ENCODE assay signal across 15 mouse cellular contexts in the genomic region with DNA sequence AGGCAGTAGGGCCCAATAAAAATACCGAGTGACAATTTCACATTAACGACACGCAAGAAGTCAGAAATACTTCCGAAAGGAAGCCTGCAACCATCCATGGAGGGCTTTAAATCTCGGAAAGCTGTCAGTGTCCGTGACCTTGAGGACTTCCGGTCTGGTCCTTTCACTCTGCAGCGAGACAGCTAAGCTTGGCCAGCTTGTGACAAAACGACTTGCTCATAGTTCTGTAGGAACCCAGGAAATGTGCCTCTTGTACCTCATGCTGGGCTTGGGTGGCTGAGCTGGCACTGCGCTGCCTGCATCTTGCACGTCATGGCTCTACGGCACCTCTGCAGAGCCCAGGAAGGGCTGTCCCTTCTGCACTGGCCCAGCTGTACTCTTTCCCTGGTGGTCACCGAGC.
DNase-seq lines count a peak whose midpoint lies in the region.
"Had no signal": no experiment of that assay in that cellular context is flagged by ENCODE, and none has a peak within 500 bp of the region (broad histone marks: within the 10 kb centered on the region; RNA-seq: fewer than 3 reads in every experiment).

No protein-coding gene starts in this region.

- H3K4me1 ChIP-seq in heart, embryonic 10.5 days: peaks cover 76% of the 10 kb centered on the region

- intact Hi-C loops in heart, postnatal 36 days (cut with DNase I): no loop called here

- 71% methylated on average over 13 of the region's 13 CpGs for WGBS in heart, embryonic 10.5 days

- H3K4me3 ChIP-seq in heart, embryonic 10.5 days: no peak overlapping the region
- H3K4me3 ChIP-seq: embryonic facial prominence, embryonic 10.5 days; limb, embryonic 15.5 days; midbrain, embryonic 13.5 days had no signal

- no peaks in the 10 kb centered on the region for H3K27me3 ChIP-seq in heart, embryonic 10.5 days (ENCODE audit: insufficient read depth, poor library complexity, severe bottlenecking)
- H3K27me3 ChIP-seq: limb, embryonic 15.5 days; midbrain, embryonic 13.5 days had no signal

- H3K36me3 ChIP-seq in heart, embryonic 10.5 days: no peaks in the 10 kb centered on the region
- H3K36me3 ChIP-seq: embryonic facial prominence, embryonic 10.5 days; limb, embryonic 15.5 days; midbrain, embryonic 13.5 days had no signal

- peak overlapping the region; percentile 43; the same call in 1 of the 2 replicates for H3K27ac ChIP-seq in heart, embryonic 10.5 days
- H3K27ac ChIP-seq: embryonic facial prominence, embryonic 10.5 days; limb, embryonic 15.5 days; midbrain, embryonic 13.5 days had no signal

- no peak for DNase-seq in heart, embryonic 10.5 days (ENCODE audit: low spot score)
- DNase-seq in heart, postnatal 36 days: no peak
- peak; percentile 35 for DNase-seq in kidney, adult 11 months
- DNase-seq in kidney, adult 18-20 months: no peak
- DNase-seq in adrenal gland, postnatal 36 days: peak; percentile 74
- peak; percentile 59 for DNase-seq in kidney, postnatal 14 days
- DNase-seq in spleen, postnatal 14 days (ENCODE audit: low spot score in 2 of 2): no peak
- DNase-seq in thymus, postnatal 0 days (ENCODE audit: low spot score): no peak
- DNase-seq: cerebellum, postnatal 14 days; gastrocnemius, postnatal 36 days; layer of hippocampus, adult 9-11 months; thymus, postnatal 4 days had no signal

- no peaks in the 10 kb centered on the region for H3K9me3 ChIP-seq in heart, embryonic 10.5 days
- H3K9me3 ChIP-seq: embryonic facial prominence, embryonic 10.5 days; limb, embryonic 15.5 days; midbrain, embryonic 13.5 days had no signal

Comparison
In these comparisons a context has a peak if more than half of its experiments do, and no peak if none do; other contexts are left out.
1. DNase-seq: peak in kidney, adult 11 months (single experiment), adrenal gland, postnatal 36 days (2 of 2) and kidney, postnatal 14 days (single experiment); none in heart, embryonic 10.5 days (single experiment), heart, postnatal 36 days (0 of 2), kidney, adult 18-20 months (single experiment), spleen, postnatal 14 days (0 of 2) and thymus, postnatal 0 days (single experiment).